Mouse (Mus musculus): ENCODE measurements at regions not wholly inside any gene's neighbourhood (a gene's known extent, or its start where the extent isn't known, plus 50 kb on each side); places are given as distances from the start of the nearest gene placed in this dataset.

DNA sequence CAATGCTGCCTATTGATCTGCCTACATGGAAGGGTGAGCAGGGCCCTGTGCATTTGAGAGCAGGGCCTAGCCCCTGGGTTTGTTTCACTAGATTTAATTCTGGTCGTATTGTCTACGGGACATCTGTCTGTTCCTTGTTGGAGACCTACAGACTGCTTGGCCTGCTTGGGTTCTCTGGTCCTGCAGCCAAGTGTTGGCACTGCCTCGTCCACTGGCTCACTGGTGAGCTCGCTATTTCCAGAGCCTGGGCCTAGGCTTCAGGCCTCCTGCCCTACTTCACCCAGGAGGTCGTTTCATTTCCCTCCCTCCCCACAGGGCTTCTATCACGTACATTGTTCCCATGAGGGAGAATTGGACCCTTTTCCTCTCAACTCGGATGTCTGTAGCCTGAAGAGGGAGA lies 62.2 kb upstream of the Blcap start:
- no peak for DNase-seq (ENCODE audit: low spot score)

DNA sequence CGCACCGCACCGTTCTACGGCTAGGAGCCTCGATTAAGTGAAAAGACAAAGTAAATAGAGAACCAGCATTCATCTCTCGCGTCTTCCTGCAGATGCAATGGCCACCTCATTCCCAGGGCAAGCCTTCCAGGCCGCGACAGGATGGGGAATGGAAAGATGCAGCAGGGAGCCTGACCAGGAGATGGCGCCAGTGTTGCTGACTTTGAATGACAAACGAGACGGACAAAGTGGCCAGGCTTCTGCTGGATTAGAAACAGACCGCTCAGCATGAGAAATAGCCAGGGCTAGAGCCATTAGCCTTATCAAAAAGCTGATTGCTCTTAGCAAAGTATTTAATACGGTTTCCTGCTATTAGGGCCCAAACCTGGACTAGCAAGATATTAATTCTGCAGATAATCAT lies 64.6 kb upstream of the Blcap start:
- peak; percentile 90 for DNase-seq (ENCODE audit: low spot score)

DNA sequence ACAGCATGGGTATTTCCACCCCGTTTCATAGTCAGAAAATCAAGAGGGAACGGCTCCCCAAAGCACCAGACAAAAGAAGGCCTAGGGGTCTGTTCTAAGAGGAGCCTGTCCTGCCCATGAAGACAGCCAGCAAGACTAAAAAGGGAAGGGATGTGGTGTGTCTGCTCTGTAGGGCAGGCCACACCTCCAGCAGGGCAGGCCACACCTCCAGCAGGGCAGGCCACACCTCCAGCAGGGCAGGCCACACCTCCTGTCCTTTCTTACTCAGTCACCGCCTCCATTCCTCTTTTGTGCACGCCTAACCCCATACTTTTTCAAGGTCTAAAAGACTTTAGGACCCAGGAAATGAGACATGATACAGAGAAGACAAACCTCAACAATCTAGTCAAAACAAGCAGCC lies 69.8 kb upstream of the Blcap start:
- no peak for DNase-seq (ENCODE audit: low spot score)

DNA sequence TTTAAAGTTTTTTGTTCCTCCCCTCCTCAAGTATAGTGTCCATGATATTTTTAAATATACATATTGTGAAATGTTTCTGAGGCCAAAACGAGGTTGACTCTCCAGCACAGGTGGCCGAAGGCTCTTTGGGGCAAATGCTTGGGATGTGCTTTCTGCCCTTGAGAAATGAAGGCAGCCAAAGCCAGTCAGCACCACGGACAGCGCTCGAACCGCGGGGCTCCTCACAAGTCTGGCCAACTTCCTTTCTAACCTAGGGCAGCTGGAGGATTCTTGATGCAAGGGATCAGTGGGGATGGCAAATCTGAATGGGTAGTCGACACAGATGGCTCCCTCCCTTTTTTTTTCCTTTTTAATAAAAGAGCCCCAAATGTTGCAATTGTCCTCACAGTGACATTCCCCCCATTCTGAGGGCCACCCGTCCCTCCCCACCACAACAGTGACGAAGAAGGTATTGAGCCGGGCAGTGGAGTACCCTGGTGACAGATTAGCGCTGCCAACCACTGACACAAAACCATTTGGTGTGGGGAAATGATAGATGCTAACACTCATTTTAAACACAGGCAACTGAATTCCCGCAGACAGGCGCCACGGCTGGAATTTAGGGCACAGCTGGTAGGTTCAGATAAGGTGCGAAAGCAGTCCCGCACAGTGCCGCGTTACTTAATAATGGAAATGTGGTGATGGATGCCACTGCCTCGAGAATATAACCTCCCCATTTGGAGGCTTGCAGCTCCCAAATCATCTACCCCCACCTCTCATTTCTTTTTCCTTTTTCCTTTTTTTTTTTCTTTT lies 73.4 kb upstream of the Ctnnbl1 start:
- no peak for DNase-seq (ENCODE audit: low spot score)

DNA sequence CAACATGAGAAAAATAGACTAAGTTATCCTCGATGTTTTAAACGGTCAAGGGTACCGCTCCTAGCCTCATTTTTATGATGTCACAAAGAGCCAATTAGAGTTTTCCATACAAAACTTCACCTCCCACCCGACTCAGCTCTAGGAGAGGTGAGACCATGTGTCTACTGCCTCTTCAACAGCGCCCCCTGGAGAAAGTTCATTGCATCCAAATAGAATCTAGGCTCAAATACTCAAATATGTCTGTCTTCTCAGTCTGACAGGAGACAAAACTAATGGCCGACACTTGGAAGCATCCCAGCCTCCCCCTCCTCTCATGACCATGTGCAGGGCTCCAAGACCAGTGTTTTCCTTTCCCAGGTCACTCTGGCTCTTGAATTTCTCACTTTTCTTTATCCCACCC lies 72.7 kb upstream of the Ctnnbl1 start:
- DNase-seq (ENCODE audit: low spot score) = no peak

DNA sequence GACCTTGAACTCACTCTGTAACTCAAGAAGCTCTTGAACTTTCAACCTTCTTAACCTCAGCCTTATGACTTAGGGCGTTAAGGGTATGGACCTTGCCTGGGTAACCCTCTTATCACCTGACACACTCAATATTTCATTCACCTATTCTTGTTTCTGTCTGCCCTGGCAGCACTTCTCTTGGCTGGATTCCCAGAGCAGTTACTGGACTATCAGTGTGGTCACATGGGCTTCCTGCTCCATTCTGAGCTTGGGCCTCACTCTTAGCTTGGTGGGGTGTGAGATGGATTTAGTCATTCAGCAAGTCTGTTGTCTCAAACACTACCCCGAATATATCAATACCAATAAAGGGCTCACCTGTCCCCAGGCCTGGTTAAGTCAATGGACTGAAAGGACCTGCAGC lies 67.0 kb upstream of the Ctnnbl1 start:
- DNase-seq (ENCODE audit: low spot score) = no peak

DNA sequence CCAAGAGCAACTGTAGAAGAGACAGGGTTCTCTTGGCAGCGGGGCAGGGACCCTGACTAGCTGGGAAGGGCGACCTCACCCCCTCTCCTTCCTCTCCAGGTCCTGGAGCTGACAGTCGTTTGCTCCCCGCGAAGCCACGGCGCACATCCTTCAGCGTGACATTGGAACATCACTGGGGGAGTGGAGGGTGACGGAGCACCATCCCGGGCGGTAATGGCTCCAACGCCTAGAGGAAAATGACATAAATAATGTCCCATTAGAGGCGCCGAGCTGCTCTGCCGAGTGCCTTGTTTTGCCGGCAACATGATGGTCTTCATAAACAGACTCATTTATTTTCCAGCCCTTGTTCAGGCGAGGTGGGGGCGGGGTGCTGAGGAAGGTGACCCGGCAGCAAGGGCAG lies 62.3 kb upstream of the Ctnnbl1 start:
- no peak for DNase-seq (ENCODE audit: low spot score)

DNA sequence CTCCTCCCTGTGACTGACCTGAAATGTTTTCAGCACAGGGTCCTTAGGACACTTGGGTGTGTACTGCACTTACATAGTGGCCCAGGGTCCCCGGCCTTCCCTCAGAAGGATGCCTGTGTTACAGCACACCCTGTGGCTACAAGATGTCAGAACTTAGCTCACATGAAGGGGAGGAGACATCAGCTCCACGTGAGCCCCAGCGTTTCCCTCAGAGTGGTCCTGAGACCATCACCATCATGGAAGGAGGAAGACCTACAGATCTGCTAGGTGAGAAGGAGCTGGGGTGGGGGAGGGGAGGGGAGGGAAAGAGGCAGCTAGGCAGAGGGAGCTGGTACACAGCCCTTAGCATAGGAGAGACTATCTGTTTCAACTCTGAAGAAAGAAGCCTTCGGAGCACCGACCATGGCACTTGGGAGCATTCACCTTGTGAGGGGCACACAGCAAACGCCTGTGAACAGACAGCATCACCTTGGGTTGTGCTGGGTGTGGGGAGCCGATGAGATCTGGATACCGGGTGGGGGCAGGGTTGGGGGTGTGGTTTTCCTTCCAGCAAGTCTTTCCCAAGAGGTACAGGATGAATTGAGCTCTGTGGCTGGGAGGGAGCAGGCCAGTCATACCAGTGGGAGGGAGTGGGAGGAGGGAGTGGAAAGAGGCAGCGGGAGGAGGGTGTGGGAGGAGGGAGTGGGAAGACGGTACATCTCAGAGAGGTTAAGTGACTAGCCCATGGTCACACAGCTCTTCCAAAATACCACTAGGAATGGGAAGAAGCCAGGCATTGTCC lies 60.6 kb upstream of the Ctnnbl1 start:
- no peak for DNase-seq (ENCODE audit: low spot score)

DNA sequence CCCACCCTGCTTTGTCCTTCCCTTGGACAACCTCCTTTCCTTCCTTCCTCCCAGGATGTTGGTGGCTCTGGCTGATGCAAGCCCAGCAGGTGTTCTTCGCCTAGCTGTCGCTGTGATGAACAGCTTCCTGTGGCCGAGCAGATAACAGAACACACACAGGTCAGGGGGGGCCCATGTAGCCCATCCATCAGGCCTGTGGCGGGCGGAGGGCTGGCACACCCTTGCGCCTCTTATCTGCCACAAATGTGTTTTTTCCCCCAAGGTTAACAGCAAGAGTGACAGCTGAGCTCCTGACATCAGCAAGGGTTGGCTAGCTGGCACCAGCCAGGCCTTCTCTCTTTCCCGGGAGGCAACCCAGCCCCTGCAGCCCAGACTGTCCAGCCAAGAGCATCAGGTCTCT lies 59.9 kb upstream of the Ctnnbl1 start:
- no peak for DNase-seq (ENCODE audit: low spot score)

DNA sequence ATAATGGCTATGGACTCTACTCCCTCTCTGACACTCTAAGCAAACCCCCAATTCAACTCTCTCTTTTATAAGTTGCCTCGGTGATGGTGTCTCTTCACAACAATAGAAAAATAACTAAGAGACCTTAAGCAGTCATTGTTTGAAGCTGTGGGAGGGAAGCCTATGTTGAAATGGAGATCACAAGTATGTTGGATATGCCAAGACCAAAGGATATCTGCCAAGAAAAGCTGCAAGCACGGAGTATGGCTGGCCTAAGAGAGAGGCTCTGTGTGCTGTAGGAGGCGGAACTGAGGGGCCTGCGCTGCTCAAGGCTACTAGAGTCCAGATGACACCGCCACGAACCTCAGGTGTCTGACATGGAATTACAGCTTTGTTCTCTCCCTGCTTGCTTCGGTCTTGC lies 55.3 kb upstream of the Ctnnbl1 start:
- no peak for DNase-seq (ENCODE audit: low spot score)

All from layer of hippocampus, adult 9-10 months (tissue).